In the genomic region with DNA sequence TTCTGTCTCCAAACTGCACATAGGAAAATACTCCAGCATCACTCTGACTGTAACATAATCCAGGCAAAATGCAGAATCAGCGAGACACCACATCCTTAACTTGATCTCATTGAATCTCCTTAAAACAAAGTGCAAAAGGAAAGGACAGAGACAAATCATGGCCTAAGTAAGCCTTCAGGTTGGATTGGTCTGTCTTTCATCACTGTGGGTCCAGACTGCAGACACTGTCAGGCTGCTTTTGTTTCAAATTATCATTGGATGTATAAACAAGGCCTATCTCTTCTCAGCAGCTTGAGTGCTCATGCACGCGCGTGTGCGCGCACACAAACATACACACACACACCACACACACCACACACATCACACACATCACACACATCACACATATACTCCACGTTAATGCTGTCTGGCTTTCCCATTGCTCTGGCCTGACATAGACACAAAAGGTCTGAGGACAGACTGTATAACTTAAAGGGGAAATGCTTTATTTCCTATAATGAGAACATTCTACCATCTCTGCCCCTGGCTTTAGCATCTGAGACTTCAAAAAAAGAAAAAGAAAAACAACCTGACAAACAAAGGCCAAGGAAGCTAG, we compare ENCODE assay signal across 15 mouse cellular contexts.
A peak's percentile ranks its signal among the peaks of the same experiment; 100 is the strongest.
DNase-seq lines count a peak whose midpoint lies in the region; ATAC-seq and TF ChIP-seq lines count a peak whose summit lies in the region.
"Had no signal": no experiment of that assay in that cellular context is flagged by ENCODE, and none has a peak within 500 bp of the region (broad histone marks: within the 10 kb centered on the region; RNA-seq: fewer than 3 reads in every experiment).

No protein-coding gene starts in this region.

- DNase-seq in heart, adult 11 months: peak; percentile 46
- no peak for DNase-seq in heart, postnatal 4 days
- DNase-seq in lung, embryonic 14.5 days: peak; percentile 4
- DNase-seq in lung, adult 18-20 months: no peak
- DNase-seq in embryo, embryonic 11 days: peak; percentile 26
- DNase-seq in hindbrain, embryonic 14.5 days (ENCODE audit: low spot score): no peak
- DNase-seq in adipocyte (ENCODE audit: low spot score): no peak
- no peak for DNase-seq in cerebellum, adult 18-20 months
- DNase-seq: cerebellum, adult 2 months; heart, adult 18-20 months; kidney, adult 8-10 months; lung, postnatal 10 days; right cerebral cortex, postnatal 25 days; thymus, postnatal 14 days had no signal

- WGBS in lung, embryonic 14.5 days: 65% methylated on average over 7 of the region's 7 CpGs
- 75% methylated on average over 7 of the region's 7 CpGs for WGBS in hindbrain, embryonic 14.5 days

- no peak overlapping the region for H3K4me2 ChIP-seq in lung, embryonic 14.5 days
- H3K4me2 ChIP-seq in hindbrain, embryonic 14.5 days (replicated peaks): no peak overlapping the region
- H3K4me2 ChIP-seq: liver, embryonic 11.5 days had no signal

- H3K9ac ChIP-seq in lung, embryonic 14.5 days: no peak overlapping the region
- H3K9ac ChIP-seq in hindbrain, embryonic 14.5 days: no peak overlapping the region

- H3K36me3 ChIP-seq in lung, embryonic 14.5 days (ENCODE audit: insufficient read depth): no peaks in the 10 kb centered on the region
- no peaks in the 10 kb centered on the region for H3K36me3 ChIP-seq in hindbrain, embryonic 14.5 days (replicated peaks; ENCODE audit: control insufficient read depth, insufficient read depth)

- H3K27ac ChIP-seq in lung, embryonic 14.5 days (ENCODE audit: low read depth): no peak overlapping the region
- no peak overlapping the region for H3K27ac ChIP-seq in hindbrain, embryonic 14.5 days

- H3K4me3 ChIP-seq in lung, embryonic 14.5 days (ENCODE audit: low read depth, low read length): no peak overlapping the region
- H3K4me3 ChIP-seq in hindbrain, embryonic 14.5 days (replicated peaks; ENCODE audit: low read length): no peak overlapping the region

- H3K9me3 ChIP-seq in lung, embryonic 14.5 days (ENCODE audit: low read depth, low read length): no peaks in the 10 kb centered on the region
- H3K9me3 ChIP-seq in hindbrain, embryonic 14.5 days (ENCODE audit: control insufficient read depth, low read length): no peaks in the 10 kb centered on the region

- TF ChIP-seq CTCF in lung, embryonic 14.5 days (IDR thresholded peaks at IDR 0.05; ENCODE audit: low read depth): no peak

- no peaks in the 10 kb centered on the region for H3K27me3 ChIP-seq in lung, embryonic 14.5 days (ENCODE audit: insufficient read depth, low read length)
- H3K27me3 ChIP-seq in hindbrain, embryonic 14.5 days (ENCODE audit: control insufficient read depth, insufficient read depth, low read length): no peaks in the 10 kb centered on the region

- ATAC-seq in lung, embryonic 14.5 days (ENCODE audit: insufficient read depth): no peak
- ATAC-seq in hindbrain, embryonic 14.5 days (ENCODE audit: low FRiP score): 0 out of 2 replicates have a peak, but pooled peaks have one; percentile 4

- no peaks in the 10 kb centered on the region for H3K4me1 ChIP-seq in lung, embryonic 14.5 days (ENCODE audit: insufficient read depth)
- H3K4me1 ChIP-seq in hindbrain, embryonic 14.5 days (replicated peaks; ENCODE audit: control insufficient read depth, insufficient read depth, low read length): peaks cover 4% of the 10 kb centered on the region; the same call in 1 of the 2 replicates

Comparison
In these comparisons a context has a peak if more than half of its experiments do, and no peak if none do; other contexts are left out.
1. DNase-seq: peak in heart, adult 11 months (single experiment), lung, embryonic 14.5 days (single experiment) and embryo, embryonic 11 days (single experiment); none in heart, postnatal 4 days (single experiment), lung, adult 18-20 months (0 of 2), hindbrain, embryonic 14.5 days (single experiment), adipocyte (single experiment) and cerebellum, adult 18-20 months (0 of 2).